ENCODE assay signal across 13 mouse cellular contexts in the genomic region with DNA sequence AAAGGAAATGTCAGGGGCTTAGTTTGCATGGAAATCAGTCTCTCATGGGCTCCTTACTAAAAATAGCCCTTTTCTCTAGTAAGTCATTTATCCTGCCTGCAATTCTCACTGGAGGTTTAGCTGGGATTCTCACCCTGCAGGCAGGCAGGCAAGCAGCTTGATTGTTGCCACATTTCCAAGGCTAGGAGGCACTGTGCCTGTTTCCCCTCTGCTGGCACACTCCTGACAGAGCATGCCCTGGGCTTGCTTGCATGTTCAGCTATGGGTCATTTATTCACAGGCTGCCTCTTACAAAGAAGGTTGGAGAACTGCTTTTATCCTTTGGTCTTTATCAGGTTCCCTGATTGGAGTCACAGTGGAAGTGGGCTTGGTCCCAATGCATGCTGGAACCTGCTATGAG. TPM values are rescaled to one million over a fixed set of nuclear protein-coding genes. Genes with fewer than 3 reads are reported as not detected.
DNase-seq lines count a peak whose midpoint lies in the region; ATAC-seq lines count a peak whose summit lies in the region.
"Had no signal": no experiment of that assay in that cellular context is flagged by ENCODE, and none has a peak within 500 bp of the region (broad histone marks: within the 10 kb centered on the region; RNA-seq: fewer than 3 reads in every experiment).

No protein-coding gene starts in this region.

- peaks cover 22% of the 10 kb centered on the region for H3K36me3 ChIP-seq in heart, embryonic 10.5 days
- peaks cover 59% of the 10 kb centered on the region for H3K36me3 ChIP-seq in midbrain, embryonic 10.5 days
- H3K36me3 ChIP-seq in midbrain, embryonic 11.5 days (ENCODE audit: control insufficient read depth, insufficient read depth, low read length): no peaks in the 10 kb centered on the region
- H3K36me3 ChIP-seq in hindbrain, embryonic 15.5 days: no peaks in the 10 kb centered on the region
- no peaks in the 10 kb centered on the region for H3K36me3 ChIP-seq in midbrain, embryonic 16.5 days (ENCODE audit: control insufficient read depth, insufficient read depth, low read length)

- no peaks in the 10 kb centered on the region for H3K9me3 ChIP-seq in heart, embryonic 10.5 days
- no peaks in the 10 kb centered on the region for H3K9me3 ChIP-seq in midbrain, embryonic 10.5 days (replicated peaks)
- H3K9me3 ChIP-seq in midbrain, embryonic 11.5 days (ENCODE audit: control insufficient read depth, low read length): no peaks in the 10 kb centered on the region
- no peaks in the 10 kb centered on the region for H3K9me3 ChIP-seq in hindbrain, embryonic 15.5 days
- H3K9me3 ChIP-seq in midbrain, embryonic 16.5 days (replicated peaks; ENCODE audit: control insufficient read depth, low read length, poor library complexity, severe bottlenecking): no peaks in the 10 kb centered on the region

- peak overlapping the region; percentile 52; the same call in 1 of the 2 replicates for H3K27ac ChIP-seq in heart, embryonic 10.5 days
- peak overlapping the region; percentile 30; the same call in 1 of the 2 replicates for H3K27ac ChIP-seq in midbrain, embryonic 10.5 days (replicated peaks)
- no peak overlapping the region for H3K27ac ChIP-seq in midbrain, embryonic 11.5 days (ENCODE audit: low read depth, low read length)
- peak overlapping the region; percentile 64 for H3K27ac ChIP-seq in hindbrain, embryonic 15.5 days (replicated peaks)
- peak overlapping the region; percentile 73 for H3K27ac ChIP-seq in midbrain, embryonic 16.5 days (ENCODE audit: low read length)

- H3K4me2 ChIP-seq in midbrain, embryonic 11.5 days: no peak overlapping the region
- no peak overlapping the region for H3K4me2 ChIP-seq in hindbrain, embryonic 15.5 days
- no peak overlapping the region for H3K4me2 ChIP-seq in midbrain, embryonic 16.5 days (ENCODE audit: low read length)

- no peak for DNase-seq in heart, embryonic 10.5 days (ENCODE audit: low spot score)
- no peak for DNase-seq in heart, postnatal 4 days
- no peak for DNase-seq in midbrain, embryonic 10.5 days (ENCODE audit: low spot score)
- no peak for DNase-seq in midbrain, embryonic 11.5 days (ENCODE audit: low spot score, missing footprints)
- DNase-seq in frontal cortex, postnatal 10 days (ENCODE audit: low spot score in 2 of 2): no peak
- DNase-seq: layer of hippocampus, adult 9-11 months; liver; lung, postnatal 14 days; right cerebral cortex, postnatal 14 days had no signal

- no peak overlapping the region for H3K9ac ChIP-seq in midbrain, embryonic 11.5 days (ENCODE audit: low read length)
- no peak overlapping the region for H3K9ac ChIP-seq in hindbrain, embryonic 15.5 days
- no peak overlapping the region for H3K9ac ChIP-seq in midbrain, embryonic 16.5 days (ENCODE audit: low read depth, low read length)

- H3K27me3 ChIP-seq in heart, embryonic 10.5 days (ENCODE audit: insufficient read depth, poor library complexity, severe bottlenecking): no peaks in the 10 kb centered on the region
- no peaks in the 10 kb centered on the region for H3K27me3 ChIP-seq in midbrain, embryonic 10.5 days (ENCODE audit: low read depth, poor library complexity, severe bottlenecking)
- H3K27me3 ChIP-seq in midbrain, embryonic 11.5 days (ENCODE audit: control insufficient read depth, insufficient read depth, low read length): no peaks in the 10 kb centered on the region
- no peaks in the 10 kb centered on the region for H3K27me3 ChIP-seq in hindbrain, embryonic 15.5 days
- no peaks in the 10 kb centered on the region for H3K27me3 ChIP-seq in midbrain, embryonic 16.5 days (ENCODE audit: control insufficient read depth, insufficient read depth, low read depth, low read length)

- H3K4me1 ChIP-seq in heart, embryonic 10.5 days: peaks cover 32% of the 10 kb centered on the region
- no peaks in the 10 kb centered on the region; the same call in 1 of the 2 replicates for H3K4me1 ChIP-seq in midbrain, embryonic 10.5 days
- H3K4me1 ChIP-seq in midbrain, embryonic 11.5 days (ENCODE audit: control insufficient read depth, insufficient read depth, low read length): no peaks in the 10 kb centered on the region
- peaks cover 12% of the 10 kb centered on the region for H3K4me1 ChIP-seq in hindbrain, embryonic 15.5 days (replicated peaks)
- peaks cover 11% of the 10 kb centered on the region for H3K4me1 ChIP-seq in midbrain, embryonic 16.5 days (ENCODE audit: control insufficient read depth, insufficient read depth, low read length)

- no peak for ATAC-seq in midbrain, embryonic 11.5 days (ENCODE audit: low FRiP score)
- ATAC-seq in hindbrain, embryonic 15.5 days (ENCODE audit: low FRiP score, low read depth): 0 out of 2 replicates have a peak, but pooled peaks have one; percentile 64
- ATAC-seq in midbrain, embryonic 16.5 days: peak; percentile 71; the same call in 1 of the 2 replicates
- ATAC-seq in megakaryocyte progenitor cell, adult 5-6 weeks (replicated peaks; ENCODE audit: poor library complexity): no peak
- ATAC-seq: CD4-positive, CD25-positive, alpha-beta regulatory T cell, adult 4 months had no signal

- H3K4me3 ChIP-seq in heart, embryonic 10.5 days: no peak overlapping the region
- no peak overlapping the region for H3K4me3 ChIP-seq in midbrain, embryonic 10.5 days
- H3K4me3 ChIP-seq in midbrain, embryonic 11.5 days (ENCODE audit: low read depth, low read length): no peak overlapping the region
- no peak overlapping the region for H3K4me3 ChIP-seq in hindbrain, embryonic 15.5 days
- H3K4me3 ChIP-seq in midbrain, embryonic 16.5 days (ENCODE audit: low read depth, low read length): no peak overlapping the region

RNA-seq across cellular contexts. Expression of gene Evc2, which starts 27.5 kb away (rescaled TPM):
- 14.4 and 14.9 TPM in 2 replicates for polyA plus RNA-seq in heart, embryonic 10.5 days (2016; fragmentation: Nextera tagmentation; extraction: Ambion mirVana)
- 1 to 10 TPM; 6.5 to 8.1 TPM for total RNA-seq in heart, postnatal 4 days (2021)
- polyA plus RNA-seq in midbrain, embryonic 10.5 days (2016; fragmentation: Nextera tagmentation; extraction: Ambion mirVana): 16.0 and 19.0 TPM in 2 replicates
- polyA plus RNA-seq in midbrain, embryonic 11.5 days (2014; fragmentation: Nextera tagmentation; extraction: Ambion mirVana): 8.1 and 10.3 TPM in 2 replicates
- 5.0 and 7.2 TPM in 2 replicates for polyA plus RNA-seq in hindbrain, embryonic 15.5 days (2015; fragmentation: Nextera tagmentation; extraction: Ambion mirVana)
- polyA plus RNA-seq in midbrain, embryonic 16.5 days (2015; fragmentation: Nextera tagmentation; extraction: Ambion mirVana): 5.0 and 5.3 TPM in 2 replicates
- 0.59 TPM in 1 of 2 replicates, not detected in the other for total RNA-seq in megakaryocyte progenitor cell, adult 5-6 weeks (2015)
- total RNA-seq in megakaryocyte progenitor cell, adult 5-6 weeks (2017): 0.10 TPM in 1 of 2 replicates, not detected in the other
- polyA plus RNA-seq: CD4-positive, CD25-positive, alpha-beta regulatory T cell, adult 4 months had no signal

RNA-seq across cellular contexts. Expression of gene Evc, which starts 29.1 kb away (rescaled TPM):
- 6.4 and 9.7 TPM in 2 replicates for polyA plus RNA-seq in heart, embryonic 10.5 days (2016; fragmentation: Nextera tagmentation; extraction: Ambion mirVana)
- total RNA-seq in heart, postnatal 4 days (2021): 1 to 10 TPM; 7.0 to 7.4 TPM
- 23.3 and 25.2 TPM in 2 replicates for polyA plus RNA-seq in midbrain, embryonic 10.5 days (2016; fragmentation: Nextera tagmentation; extraction: Ambion mirVana)
- 11.1 and 11.8 TPM in 2 replicates for polyA plus RNA-seq in midbrain, embryonic 11.5 days (2014; fragmentation: Nextera tagmentation; extraction: Ambion mirVana)
- polyA plus RNA-seq in hindbrain, embryonic 15.5 days (2015; fragmentation: Nextera tagmentation; extraction: Ambion mirVana): 5.8 and 6.0 TPM in 2 replicates
- 3.5 and 3.6 TPM in 2 replicates for polyA plus RNA-seq in midbrain, embryonic 16.5 days (2015; fragmentation: Nextera tagmentation; extraction: Ambion mirVana)
- not detected in 2 replicates for total RNA-seq in megakaryocyte progenitor cell, adult 5-6 weeks (2015)
- not detected in 2 replicates for total RNA-seq in megakaryocyte progenitor cell, adult 5-6 weeks (2017)
- polyA plus RNA-seq: CD4-positive, CD25-positive, alpha-beta regulatory T cell, adult 4 months had no signal

Comparison
In these comparisons a context has a peak if more than half of its experiments do, and no peak if none do; other contexts are left out.
1. ATAC-seq: peak in hindbrain, embryonic 15.5 days (single experiment) and midbrain, embryonic 16.5 days (single experiment); none in midbrain, embryonic 11.5 days (single experiment) and megakaryocyte progenitor cell, adult 5-6 weeks (single experiment).